Mouse (Mus musculus) skeletal muscle tissue, adult 2 months (tissue): ENCODE results near the gene Dnaja3.
"Not testable (repeated sequence)": the region's sequence is repeated elsewhere in the genome, so short reads cannot be mapped to it uniquely, and the experiment has no call there.

Experiments
- DNase-seq: peaks from one replicate; pipeline ENCODE4 v3.0.0-alpha.2; 2012; ENCODE audit warnings: low read depth, low spot score

Gene Dnaja3

GRCm38 (mm10) chr16:4722128-4722914, 82.5 kb downstream of the Dnaja3 start:
- peak; percentile 30 for DNase-seq

GRCm38 (mm10) chr16:4722915-4723209, 83.1 kb downstream of the Dnaja3 start:
- no peak for DNase-seq

- no peak for DNase-seq
Measured at GRCm38 (mm10) chr16:4725266-4725665, 85.5 kb downstream of the Dnaja3 start.

GRCm38 (mm10) chr16:4725780-4726527, 86.2 kb downstream of the Dnaja3 start, which contains the start of gene Hmox2:
TSS of gene Hmox2 (plus strand) at chr16:4726361.
- peak; percentile 92 for DNase-seq

GRCm38 (mm10) chr16:4726528-4727128, 86.8 kb downstream of the Dnaja3 start:
- peak; percentile 38 for DNase-seq

DNA sequence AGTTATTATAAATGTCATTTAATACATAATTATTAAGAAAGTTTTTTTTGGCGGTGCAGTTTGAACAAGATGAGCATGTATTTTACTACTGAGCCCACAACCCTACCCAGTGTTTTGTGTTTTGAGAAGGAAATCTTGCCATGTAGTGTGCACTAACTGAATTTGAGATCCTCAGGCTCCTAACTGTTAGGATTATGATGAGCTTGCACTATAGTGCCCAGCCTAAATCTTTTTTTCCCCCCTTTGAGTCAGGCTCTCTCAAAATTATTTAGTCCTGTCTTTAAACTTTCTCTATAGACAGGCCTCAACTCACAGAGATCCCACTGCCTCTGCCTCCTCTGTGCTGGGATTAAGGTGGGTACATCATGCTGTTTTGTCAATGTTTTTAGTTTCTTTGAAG, 87.7 kb downstream of the Dnaja3 start:
- DNase-seq: no peak

DNA sequence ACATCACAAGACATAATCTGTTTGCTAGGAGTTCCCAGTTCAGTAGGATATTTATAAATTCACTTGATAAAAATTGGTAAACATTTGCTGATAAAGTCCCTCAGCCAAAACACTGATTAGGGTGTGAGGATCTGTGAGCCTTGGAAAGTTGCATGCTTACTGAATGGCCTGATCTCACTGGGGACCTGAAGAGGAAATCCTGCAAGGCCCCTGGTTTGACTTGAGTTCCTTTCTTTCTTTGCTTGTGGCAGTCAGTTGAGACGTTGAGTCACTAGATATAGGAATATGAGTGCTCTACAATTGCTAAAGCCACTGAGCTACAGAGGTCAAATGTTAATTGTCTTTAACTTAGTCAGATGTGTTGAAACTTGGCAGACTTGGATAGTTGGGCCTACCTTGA, 88.2 kb downstream of the Dnaja3 start:
- DNase-seq: no peak

DNA sequence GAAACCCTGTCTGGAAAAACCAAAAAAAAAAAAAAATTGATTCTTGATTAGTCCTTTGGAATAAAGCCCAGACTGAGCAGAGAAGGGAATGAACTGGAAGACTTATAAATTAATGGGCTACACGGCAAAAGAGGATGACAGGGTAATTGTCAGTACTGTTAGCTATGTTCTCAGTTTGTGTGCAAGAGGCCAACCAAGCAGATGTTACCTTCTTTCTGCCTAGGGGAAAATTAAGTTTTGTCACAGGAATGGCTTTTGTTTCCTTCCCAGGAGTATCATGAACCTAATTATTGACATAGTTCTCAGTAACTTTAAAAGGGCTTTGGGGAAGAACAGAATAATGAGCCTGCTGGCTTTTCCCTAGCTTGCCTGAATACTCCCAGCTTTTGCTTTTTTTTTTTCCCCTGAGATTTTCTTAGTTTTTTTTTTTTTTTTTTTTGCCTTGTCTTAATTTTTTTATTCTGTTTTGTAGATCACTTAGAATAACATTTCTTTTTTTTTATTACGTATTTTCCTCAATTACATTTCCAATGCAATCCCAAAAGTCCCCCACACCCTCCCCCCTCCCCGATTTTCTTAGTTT, 91.1 kb downstream of the Dnaja3 start:
- DNase-seq: no peak

DNA sequence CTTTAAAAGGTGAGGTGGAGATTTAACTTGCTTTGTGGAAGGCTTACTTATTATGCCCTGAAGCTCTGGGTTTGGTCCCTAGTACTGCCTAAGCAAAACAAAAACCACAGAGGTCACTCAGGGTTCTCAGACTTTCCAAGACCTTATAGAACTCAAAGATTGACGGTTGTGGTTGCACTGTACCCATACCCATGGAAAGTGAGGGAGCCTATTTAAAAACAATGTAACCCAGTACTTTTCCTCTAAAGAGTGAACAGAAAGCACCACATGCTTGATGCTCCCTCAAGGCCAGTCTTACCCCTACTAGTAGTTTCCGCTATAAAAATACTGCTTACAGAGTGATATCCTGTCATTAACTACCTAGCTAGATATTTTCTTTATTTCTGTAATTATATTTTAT, 96.5 kb downstream of the Dnaja3 start:
- no peak for DNase-seq

DNA sequence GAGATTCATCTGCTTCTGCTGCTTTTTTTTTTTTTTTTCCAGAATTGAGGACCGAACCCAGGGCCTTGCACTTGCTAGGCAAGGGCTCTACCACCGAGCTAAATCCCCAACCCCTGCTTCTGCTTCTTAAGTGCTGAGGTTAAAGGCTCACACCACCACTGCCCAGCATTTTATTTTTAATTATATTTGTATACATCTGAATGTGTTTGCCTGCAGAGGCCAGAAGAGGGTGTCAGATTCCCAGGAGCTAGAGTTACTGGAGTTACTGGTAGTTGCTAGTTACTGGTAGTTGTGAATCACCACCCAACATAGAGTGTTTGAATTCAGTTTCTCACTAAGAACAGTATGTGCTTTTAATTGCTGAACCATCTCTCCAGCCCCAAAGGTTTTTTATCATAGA, 100.2 kb downstream of the Dnaja3 start:
- no peak for DNase-seq

- no peak for DNase-seq
Measured at GRCm38 (mm10) chr16:4742186-4742585, 102.4 kb downstream of the Dnaja3 start.

DNA sequence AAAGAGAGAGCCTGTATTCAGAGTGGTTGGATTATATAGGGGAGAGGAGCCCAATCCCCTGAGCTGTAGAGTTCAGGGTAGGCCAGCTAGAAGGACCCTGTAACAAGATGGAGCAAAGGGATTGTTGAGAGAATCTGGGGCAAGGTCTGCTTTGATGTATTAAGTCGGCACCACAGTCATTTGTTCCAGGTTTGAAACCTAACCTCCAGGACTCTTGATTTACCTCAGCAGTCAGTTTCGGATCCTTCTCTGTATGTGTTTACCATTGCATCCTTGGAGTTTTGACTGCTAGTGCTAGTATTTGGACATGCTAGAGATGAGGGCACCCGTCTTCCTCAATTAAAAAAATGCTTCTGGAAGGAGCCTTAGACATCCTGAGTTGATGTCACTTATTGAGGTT, 112.4 kb downstream of the Dnaja3 start:
- DNase-seq: no peak

GRCm38 (mm10) chr16:4754045-4754444, 114.3 kb downstream of the Dnaja3 start:
- DNase-seq: no peak

GRCm38 (mm10) chr16:4756660-4757335, 117.0 kb downstream of the Dnaja3 start:
- DNase-seq: not testable (repeated sequence)
